Comparison of ENCODE assay signal across 9 mouse cellular contexts in genomic region chr3:90114342-90114741, GRCm38 (mm10). TPM values are rescaled to one million over a fixed set of nuclear protein-coding genes. Genes with fewer than 3 reads are reported as not detected.
DNase-seq lines count a peak whose midpoint lies in the region; TF ChIP-seq lines count a peak whose summit lies in the region.
"Had no signal": no experiment of that assay in that cellular context is flagged by ENCODE, and none has a peak within 500 bp of the region (broad histone marks: within the 10 kb centered on the region; RNA-seq: fewer than 3 reads in every experiment).

No protein-coding gene starts in this region.

- WGBS in bone marrow, adult 2 months = 77% methylated on average over 2 of the region's 2 CpGs

- no peaks in the 10 kb centered on the region for H3K36me3 ChIP-seq in ES-E14 (ENCODE audit: control insufficient read depth, insufficient read depth, low read length, poor library complexity, severe bottlenecking)

- TF ChIP-seq CTCF in bone marrow, adult 2 months (IDR thresholded peaks at IDR 0.05; ENCODE audit: control insufficient read depth, insufficient read depth, low read length) = 0 out of 2 replicates have a peak, but pooled peaks have one; percentile 4

- H3K4me1 ChIP-seq in ES-E14 (ENCODE audit: control insufficient read depth in 2 of 2, insufficient read depth in 2 of 2, low read length in 2 of 2, poor library complexity in 1 of 2) = peaks cover 0 to 3% of the 10 kb centered on the region in 2 experiments; a peak in 1 of 4 replicates
- no peaks in the 10 kb centered on the region; the same call in 1 of the 2 replicates for H3K4me1 ChIP-seq in bone marrow, adult 2 months (ENCODE audit: control insufficient read depth, insufficient read depth, low read length)

- H3K27ac ChIP-seq in ES-E14 (ENCODE audit: insufficient read depth, low read depth, low read length, poor library complexity, severe bottlenecking) = no peak overlapping the region
- H3K27ac ChIP-seq in bone marrow, adult 2 months (ENCODE audit: control insufficient read depth, insufficient read depth, low read depth, low read length, poor library complexity) = no peak overlapping the region

- peak; percentile 34 to 35 for DNase-seq in kidney, postnatal 4 days
- no peak for DNase-seq in kidney, adult 18-20 months
- DNase-seq in ES-E14 (ENCODE audit: low read depth, low spot score) = no peak
- peak; percentile 22 for DNase-seq in retina, embryonic 14.5 days (ENCODE audit: low spot score)
- DNase-seq in right cerebral cortex, postnatal 36 days (ENCODE audit: low spot score in 2 of 2) = no peak
- no peak for DNase-seq in layer of hippocampus, adult 11-12 months (ENCODE audit: low spot score)
- DNase-seq: heart, adult 11 months had no signal

- H3K9me3 ChIP-seq in ES-E14 (ENCODE audit: control insufficient read depth, insufficient read depth, low read depth, low read length) = no peaks in the 10 kb centered on the region

- in situ Hi-C loops in ES-E14 (cut with MboI; ENCODE audit: low sequenced_read_pairs in 2 of 2, unreplicated experiment in 2 of 2) = no loop called here

- H3K4me3 ChIP-seq in ES-E14 (ENCODE audit: insufficient read depth in 1 of 2, low read depth in 1 of 2, low read length in 2 of 2, poor library complexity in 1 of 2, severe bottlenecking in 1 of 2) = no peak overlapping the region
- H3K4me3 ChIP-seq in bone marrow, adult 2 months (replicated peaks; ENCODE audit: control insufficient read depth, low read depth, low read length) = no peak overlapping the region
- H3K4me3 ChIP-seq: erythroblast, embryonic 14.5 days had no signal

- no peak overlapping the region for H3K9ac ChIP-seq in ES-E14 (ENCODE audit: insufficient read depth, low read depth, low read length, poor library complexity, severe bottlenecking)

- no peak for TF ChIP-seq POLR2A in bone marrow, adult 2 months (IDR thresholded peaks at IDR 0.05; ENCODE audit: borderline replicate concordance, control insufficient read depth, low read depth, low read length)

TF ChIP-seq in ES-E14, 5 proteins besides CTCF, POLR2A, EP300 and RAD21:
- TF ChIP-seq HCFC1 (IDR thresholded peaks at IDR 0.05; ENCODE audit: borderline replicate concordance, insufficient read depth, low read length) = no peak
- TF ChIP-seq ZNF384 (IDR thresholded peaks at IDR 0.05; ENCODE audit: low read depth, low read length) = peak; percentile 93

RNA-seq across cellular contexts. Expression of gene Nup210l, which starts 10.4 kb away (rescaled TPM):
- total RNA-seq in ES-E14 (2012; rRNA removed) = 0.80 and 0.85 TPM in 2 replicates
- polyA plus RNA-seq in bone marrow, adult 2 months (2011; ENCODE audit: insufficient read depth, insufficient read length, low replicate concordance, missing spikeins) = 0.79 and 1.5 TPM in 2 replicates
- polyA plus RNA-seq: erythroblast, embryonic 14.5 days had no signal

RNA-seq across cellular contexts. Expression of gene Tpm3, which starts 41.9 kb away (rescaled TPM):
- total RNA-seq in ES-E14 (2012; rRNA removed) = 241 and 287 TPM in 2 replicates
- 645 and 665 TPM in 2 replicates for polyA plus RNA-seq in bone marrow, adult 2 months (2011; ENCODE audit: insufficient read depth, insufficient read length, low replicate concordance, missing spikeins)

Comparison
In these comparisons a context has a peak if more than half of its experiments do, and no peak if none do; other contexts are left out.
1. DNase-seq: peak in kidney, postnatal 4 days (2 of 2) and retina, embryonic 14.5 days (single experiment); none in kidney, adult 18-20 months (single experiment), ES-E14 (single experiment), right cerebral cortex, postnatal 36 days (0 of 2) and layer of hippocampus, adult 11-12 months (single experiment).